Mouse (Mus musculus): ENCODE data around the gene Ndel1.

The Ndel1 gene

GRCm38 (mm10) chr11:68778855-68779254 lies 92.8 kb downstream of the Ndel1 start:
- DNase-seq (ENCODE audit: low spot score), result no peak

- DNase-seq (ENCODE audit: low spot score), result no peak
These were observed 93.7 kb downstream of the Ndel1 start for GRCm38 (mm10) chr11:68777933-68778332.

- no peak for DNase-seq (ENCODE audit: low spot score)
These were observed 95.5 kb downstream of the Ndel1 start for GRCm38 (mm10) chr11:68776147-68776655.

Data from ovary, postnatal 10 days (tissue).